Mouse (Mus musculus) olfactory bulb, adult 2 months (tissue): ENCODE data around the gene Sarm1.

Source experiments
- CTCF ChIP-seq: fragments of 200-500 bp; IDR thresholded peaks from 2 replicates; pipeline ENCODE4 v1.5.1; 2012; ENCODE audit warnings: low read depth, mild to moderate bottlenecking, low read length, moderate library complexity; ENCODE audit not compliant: insufficient read depth
- POLR2A ChIP-seq: fragments of 200-500 bp; IDR thresholded peaks from 2 replicates; pipeline ENCODE4 v1.6.1; 2012; ENCODE audit warnings: mild to moderate bottlenecking, low read depth, low read length, moderate library complexity; ENCODE audit not compliant: insufficient read depth

DNA sequence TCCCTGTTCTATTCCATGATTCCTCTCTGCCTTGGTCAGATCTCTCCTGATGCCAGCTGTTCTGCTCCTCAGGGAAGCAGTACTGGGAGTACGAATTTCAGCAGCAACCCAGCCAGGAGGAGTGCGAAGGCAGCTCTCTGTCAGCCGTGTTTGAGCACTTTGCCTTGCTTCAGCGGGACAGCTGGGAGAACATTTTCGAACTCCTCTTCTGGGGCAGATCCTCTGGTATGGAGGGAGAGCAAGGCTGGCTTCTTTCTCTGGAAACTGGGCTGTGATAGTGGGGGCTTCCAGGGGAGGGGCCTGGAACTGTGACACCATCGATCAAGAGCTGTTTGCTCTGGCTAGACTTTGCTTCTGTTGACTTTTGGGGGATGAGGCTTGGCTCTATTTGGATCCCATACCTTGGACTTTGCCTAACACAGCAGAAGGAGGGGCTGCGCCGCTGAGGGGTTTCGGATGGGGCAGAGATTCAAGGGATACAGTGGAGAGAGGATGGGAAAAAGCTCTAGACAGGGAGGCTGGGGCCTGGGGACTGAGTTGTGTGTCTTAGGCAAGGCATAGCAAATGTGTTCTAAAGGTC, 3.2 kb upstream of the Sarm1 start:
- no peak for TF ChIP-seq POLR2A
- no peak for TF ChIP-seq CTCF
